In genomic region chr3:135484650-135485049, GRCm38 (mm10) we compare ENCODE assay signal across 8 mouse cellular contexts. TPM values are rescaled to one million over a fixed set of nuclear protein-coding genes. Genes with fewer than 3 reads are reported as not detected.
A peak's percentile ranks its signal among the peaks of the same experiment; 100 is the strongest.
DNase-seq lines count a peak whose midpoint lies in the region; ATAC-seq and TF ChIP-seq lines count a peak whose summit lies in the region.
"Not testable (repeated sequence)": the region's sequence is repeated elsewhere in the genome, so short reads cannot be mapped to it uniquely, and the experiment has no call there.

No protein-coding gene starts in this region.

- peak overlapping the region; percentile 56; the same call in 1 of the 2 replicates for H3K9ac ChIP-seq in ES-E14 (ENCODE audit: insufficient read depth, low read depth, low read length, poor library complexity, severe bottlenecking)
- H3K9ac ChIP-seq in embryonic facial prominence, embryonic 15.5 days; hindbrain, embryonic 14.5 days; kidney, embryonic 16.5 days (replicated peaks; ENCODE audit: low read length); liver, embryonic 14.5 days (replicated peaks); midbrain, embryonic 11.5 days (ENCODE audit: low read length): not testable (repeated sequence)
- peak overlapping the region; percentile 65 for H3K9ac ChIP-seq in neural tube, embryonic 15.5 days (replicated peaks)

- 89% methylated on average over 15 of the region's 15 CpGs for WGBS in embryonic facial prominence, embryonic 15.5 days
- 84% methylated on average over 15 of the region's 15 CpGs for WGBS in heart, embryonic 10.5 days
- 92% methylated on average over 15 of the region's 15 CpGs for WGBS in hindbrain, embryonic 14.5 days
- 89% methylated on average over 15 of the region's 15 CpGs for WGBS in kidney, embryonic 16.5 days
- 73% methylated on average over 15 of the region's 15 CpGs for WGBS in liver, embryonic 14.5 days (ENCODE audit: insufficient replicate concordance)
- 91% methylated on average over 15 of the region's 15 CpGs for WGBS in midbrain, embryonic 11.5 days
- WGBS in neural tube, embryonic 15.5 days, result 92% methylated on average over 15 of the region's 15 CpGs

- ATAC-seq in embryonic facial prominence, embryonic 15.5 days (ENCODE audit: insufficient number of reproducible peaks, low FRiP score, low TSS enrichment, low read depth); hindbrain, embryonic 14.5 days (ENCODE audit: low FRiP score); kidney, embryonic 16.5 days (ENCODE audit: low FRiP score, low TSS enrichment); liver, embryonic 14.5 days (ENCODE audit: insufficient read depth); midbrain, embryonic 11.5 days (ENCODE audit: low FRiP score); neural tube, embryonic 15.5 days (ENCODE audit: low FRiP score): not testable (repeated sequence)

- TF ChIP-seq CTCF in liver, embryonic 14.5 days (IDR thresholded peaks at IDR 0.05; ENCODE audit: low read depth), result not testable (repeated sequence)

- H3K9me3 ChIP-seq in ES-E14 (ENCODE audit: control insufficient read depth, insufficient read depth, low read depth, low read length); embryonic facial prominence, embryonic 15.5 days (replicated peaks); heart, embryonic 10.5 days; hindbrain, embryonic 14.5 days (ENCODE audit: control insufficient read depth, low read length); kidney, embryonic 16.5 days (ENCODE audit: low read length); liver, embryonic 14.5 days (ENCODE audit: control insufficient read depth, low read length); midbrain, embryonic 11.5 days (ENCODE audit: control insufficient read depth, low read length); neural tube, embryonic 15.5 days (replicated peaks): not testable (repeated sequence)

- in situ Hi-C loops in ES-E14 (cut with MboI; ENCODE audit: low sequenced_read_pairs in 2 of 2, unreplicated experiment in 2 of 2), result not testable (repeated sequence)

- peak overlapping the region; percentile 72 to 83 for H3K4me3 ChIP-seq in ES-E14 (ENCODE audit: insufficient read depth in 1 of 2, low read depth in 1 of 2, low read length in 2 of 2, poor library complexity in 1 of 2, severe bottlenecking in 1 of 2)
- peak overlapping the region; percentile 61; the same call in 1 of the 2 replicates for H3K4me3 ChIP-seq in embryonic facial prominence, embryonic 15.5 days (replicated peaks)
- H3K4me3 ChIP-seq in heart, embryonic 10.5 days, result peak overlapping the region; percentile 77; the same call in 1 of the 2 replicates
- peak overlapping the region; percentile 68; the same call in 1 of the 2 replicates for H3K4me3 ChIP-seq in hindbrain, embryonic 14.5 days (replicated peaks; ENCODE audit: low read length)
- H3K4me3 ChIP-seq in kidney, embryonic 16.5 days (ENCODE audit: low read length); liver, embryonic 14.5 days (ENCODE audit: insufficient read depth in 1 of 2, low read depth in 2 of 2, low read length in 2 of 2): not testable (repeated sequence)
- H3K4me3 ChIP-seq in midbrain, embryonic 11.5 days (ENCODE audit: low read depth, low read length), result 0 out of 2 replicates have a peak overlapping the region, but pooled peaks have one; percentile 54
- peak overlapping the region; percentile 61 for H3K4me3 ChIP-seq in neural tube, embryonic 15.5 days (replicated peaks)

- peak overlapping the region; percentile 98; the same call in 1 of the 2 replicates for H3K4me2 ChIP-seq in embryonic facial prominence, embryonic 15.5 days (replicated peaks)
- peak overlapping the region; percentile 97 for H3K4me2 ChIP-seq in hindbrain, embryonic 14.5 days (replicated peaks)
- H3K4me2 ChIP-seq in kidney, embryonic 16.5 days (replicated peaks; ENCODE audit: low read depth, low read length), result 0 out of 2 replicates have a peak overlapping the region, but pooled peaks have one; percentile 95
- H3K4me2 ChIP-seq in liver, embryonic 14.5 days (ENCODE audit: low read depth), result peak overlapping the region; percentile 91
- H3K4me2 ChIP-seq in midbrain, embryonic 11.5 days, result peak overlapping the region; percentile 97
- peak overlapping the region; percentile 81 for H3K4me2 ChIP-seq in neural tube, embryonic 15.5 days

- H3K4me1 ChIP-seq in ES-E14 (ENCODE audit: control insufficient read depth in 2 of 2, insufficient read depth in 2 of 2, low read length in 2 of 2, poor library complexity in 1 of 2); heart, embryonic 10.5 days; hindbrain, embryonic 14.5 days (replicated peaks; ENCODE audit: control insufficient read depth, insufficient read depth, low read length); liver, embryonic 14.5 days (replicated peaks; ENCODE audit: control insufficient read depth in 2 of 2, insufficient read depth in 2 of 2, low read length in 1 of 2); midbrain, embryonic 11.5 days (ENCODE audit: control insufficient read depth, insufficient read depth, low read length); neural tube, embryonic 15.5 days: not testable (repeated sequence)
- peaks cover 12% of the 10 kb centered on the region; the same call in 1 of the 2 replicates for H3K4me1 ChIP-seq in embryonic facial prominence, embryonic 15.5 days
- 0 out of 2 replicates have a peak, but pooled peaks cover 16% of the 10 kb centered on the region for H3K4me1 ChIP-seq in kidney, embryonic 16.5 days (ENCODE audit: insufficient read depth, low read length)

- not testable (repeated sequence) for H3K27ac ChIP-seq in ES-E14 (ENCODE audit: insufficient read depth, low read depth, low read length, poor library complexity, severe bottlenecking); embryonic facial prominence, embryonic 15.5 days (replicated peaks); heart, embryonic 10.5 days; hindbrain, embryonic 14.5 days; kidney, embryonic 16.5 days (ENCODE audit: low read length); liver, embryonic 14.5 days; midbrain, embryonic 11.5 days (ENCODE audit: low read depth, low read length); neural tube, embryonic 15.5 days (replicated peaks)

- DNase-seq in ES-E14 (ENCODE audit: low read depth, low spot score); heart, embryonic 10.5 days (ENCODE audit: low spot score); hindbrain, embryonic 14.5 days (ENCODE audit: low spot score); liver, embryonic 14.5 days (ENCODE audit: low read depth in 3 of 3, low spot score in 3 of 3); midbrain, embryonic 11.5 days (ENCODE audit: low spot score, missing footprints): not testable (repeated sequence)

- not testable (repeated sequence) for H3K36me3 ChIP-seq in ES-E14 (ENCODE audit: control insufficient read depth, insufficient read depth, low read length, poor library complexity, severe bottlenecking); embryonic facial prominence, embryonic 15.5 days; heart, embryonic 10.5 days; hindbrain, embryonic 14.5 days (replicated peaks; ENCODE audit: control insufficient read depth, insufficient read depth); kidney, embryonic 16.5 days (ENCODE audit: insufficient read depth, low read length); liver, embryonic 14.5 days (replicated peaks; ENCODE audit: control insufficient read depth, insufficient read depth, low read depth); midbrain, embryonic 11.5 days (ENCODE audit: control insufficient read depth, insufficient read depth, low read length); neural tube, embryonic 15.5 days

- not testable (repeated sequence) for H3K27me3 ChIP-seq in embryonic facial prominence, embryonic 15.5 days; heart, embryonic 10.5 days (ENCODE audit: insufficient read depth, poor library complexity, severe bottlenecking); hindbrain, embryonic 14.5 days (ENCODE audit: control insufficient read depth, insufficient read depth, low read length); kidney, embryonic 16.5 days (ENCODE audit: insufficient read depth, low read length); liver, embryonic 14.5 days (ENCODE audit: control insufficient read depth, insufficient read depth, low read length); midbrain, embryonic 11.5 days (ENCODE audit: control insufficient read depth, insufficient read depth, low read length); neural tube, embryonic 15.5 days (replicated peaks)

- TF ChIP-seq EP300 in liver, embryonic 14.5 days (IDR thresholded peaks at IDR 0.05; ENCODE audit: low read depth), result not testable (repeated sequence)

RNA-seq across cellular contexts. Expression of gene Manba, which starts 0.8 kb away (rescaled TPM):
- total RNA-seq in ES-E14 (2012; rRNA removed), result 75.2 and 83.9 TPM in 2 replicates
- 6.8 and 7.2 TPM in 2 replicates for polyA plus RNA-seq in embryonic facial prominence, embryonic 15.5 days (2015; fragmentation: Nextera tagmentation; extraction: Ambion mirVana)
- polyA plus RNA-seq in heart, embryonic 10.5 days (2016; fragmentation: Nextera tagmentation; extraction: Ambion mirVana), result 17.3 and 31.0 TPM in 2 replicates
- 8.1 and 8.3 TPM in 2 replicates for polyA plus RNA-seq in hindbrain, embryonic 14.5 days (2014; fragmentation: Nextera tagmentation; extraction: Ambion mirVana)
- 36.5 and 39.6 TPM in 2 replicates for polyA plus RNA-seq in kidney, embryonic 16.5 days (2015; fragmentation: Nextera tagmentation; extraction: Ambion mirVana)
- 1.5 and 2.2 TPM in 2 replicates for polyA plus RNA-seq in liver, embryonic 14.5 days (2012; rRNA removed)
- 4.9 and 5.7 TPM in 2 replicates for polyA plus RNA-seq in liver, embryonic 14.5 days (2014; fragmentation: Nextera tagmentation; extraction: Ambion mirVana)
- polyA plus RNA-seq in midbrain, embryonic 11.5 days (2014; fragmentation: Nextera tagmentation; extraction: Ambion mirVana), result 4.4 and 5.8 TPM in 2 replicates
- polyA plus RNA-seq in neural tube, embryonic 15.5 days (2015; fragmentation: Nextera tagmentation; extraction: Ambion mirVana), result 7.4 and 8.8 TPM in 2 replicates

RNA-seq across cellular contexts. Expression of gene Ube2d3, which starts 46.7 kb away (rescaled TPM):
- 298 and 321 TPM in 2 replicates for total RNA-seq in ES-E14 (2012; rRNA removed)
- 450 and 462 TPM in 2 replicates for polyA plus RNA-seq in embryonic facial prominence, embryonic 15.5 days (2015; fragmentation: Nextera tagmentation; extraction: Ambion mirVana)
- polyA plus RNA-seq in heart, embryonic 10.5 days (2016; fragmentation: Nextera tagmentation; extraction: Ambion mirVana), result 461 and 523 TPM in 2 replicates
- 403 and 439 TPM in 2 replicates for polyA plus RNA-seq in hindbrain, embryonic 14.5 days (2014; fragmentation: Nextera tagmentation; extraction: Ambion mirVana)
- polyA plus RNA-seq in kidney, embryonic 16.5 days (2015; fragmentation: Nextera tagmentation; extraction: Ambion mirVana), result 524 and 536 TPM in 2 replicates
- polyA plus RNA-seq in liver, embryonic 14.5 days (2012; rRNA removed), result 104 and 112 TPM in 2 replicates
- 246 and 266 TPM in 2 replicates for polyA plus RNA-seq in liver, embryonic 14.5 days (2014; fragmentation: Nextera tagmentation; extraction: Ambion mirVana)
- 693 and 733 TPM in 2 replicates for polyA plus RNA-seq in midbrain, embryonic 11.5 days (2014; fragmentation: Nextera tagmentation; extraction: Ambion mirVana)
- polyA plus RNA-seq in neural tube, embryonic 15.5 days (2015; fragmentation: Nextera tagmentation; extraction: Ambion mirVana), result 331 and 389 TPM in 2 replicates
